Mouse (Mus musculus): ENCODE measurements around the gene Palld. TPM values are rescaled to one million over a fixed set of nuclear protein-coding genes. Genes with fewer than 3 reads are reported as not detected.

Gene Palld
- polyA plus RNA-seq, 1 experiment, result 13.4 TPM

DNA sequence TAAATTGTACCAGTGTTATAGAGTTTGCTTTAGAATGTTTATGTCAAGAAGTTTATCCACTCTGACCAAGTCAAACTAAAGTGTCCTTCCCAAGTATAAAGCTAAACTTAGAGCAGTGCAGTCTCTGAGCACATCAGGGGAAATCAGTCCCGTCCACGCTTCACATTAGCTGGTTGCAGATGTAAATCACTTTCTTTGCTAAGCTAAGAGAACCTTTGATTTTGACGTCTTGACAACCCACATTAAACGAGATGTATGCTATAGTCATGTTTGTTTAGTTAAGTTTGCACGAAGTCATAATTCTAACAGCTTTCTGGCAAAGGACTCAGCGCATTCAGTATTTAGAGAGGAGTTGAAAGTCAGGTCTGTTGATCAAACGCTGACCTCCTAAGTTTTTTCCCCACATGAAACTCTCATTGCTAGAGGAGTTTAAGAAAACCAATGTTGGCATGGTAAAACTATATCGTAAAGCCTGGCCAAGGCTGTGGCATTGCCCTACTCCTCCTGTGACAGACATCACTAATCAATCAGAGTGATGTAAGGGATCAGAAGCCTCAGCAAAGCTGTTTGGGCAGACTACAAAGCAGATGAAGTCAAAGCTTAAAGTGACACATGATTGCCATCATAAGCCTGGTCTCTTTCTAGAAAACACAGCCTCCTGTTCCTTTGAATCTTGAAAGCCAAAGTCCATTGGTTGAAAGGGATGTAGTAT lies 177.0 kb downstream of the Palld start:
- H3K36me3 ChIP-seq (ENCODE audit: control insufficient read depth, insufficient read depth, low read length), result no peaks in the 10 kb centered on the region
- no peak for DNase-seq (ENCODE audit: low read depth in 1 of 2, low spot score in 2 of 2)
- H3K4me1 ChIP-seq (ENCODE audit: control insufficient read depth, insufficient read depth, insufficient read length), result no peaks in the 10 kb centered on the region
- H3K4me3 ChIP-seq (ENCODE audit: extremely low read depth, insufficient read depth, insufficient read length), result no peak overlapping the region
- WGBS, result 85% methylated on average over 8 of the region's 8 CpGs
- H3K27ac ChIP-seq (ENCODE audit: insufficient read depth, low read length), result no peak overlapping the region
- no peaks in the 10 kb centered on the region for H3K27me3 ChIP-seq (ENCODE audit: control insufficient read depth, insufficient read depth, low read length)
- TF ChIP-seq CTCF (IDR thresholded peaks at IDR 0.05; ENCODE audit: extremely low read depth, insufficient read depth, insufficient read length, insufficient replicate concordance) (no peak), POLR2A (IDR thresholded peaks at IDR 0.05; ENCODE audit: low read depth, low read length) (no peak)

DNA sequence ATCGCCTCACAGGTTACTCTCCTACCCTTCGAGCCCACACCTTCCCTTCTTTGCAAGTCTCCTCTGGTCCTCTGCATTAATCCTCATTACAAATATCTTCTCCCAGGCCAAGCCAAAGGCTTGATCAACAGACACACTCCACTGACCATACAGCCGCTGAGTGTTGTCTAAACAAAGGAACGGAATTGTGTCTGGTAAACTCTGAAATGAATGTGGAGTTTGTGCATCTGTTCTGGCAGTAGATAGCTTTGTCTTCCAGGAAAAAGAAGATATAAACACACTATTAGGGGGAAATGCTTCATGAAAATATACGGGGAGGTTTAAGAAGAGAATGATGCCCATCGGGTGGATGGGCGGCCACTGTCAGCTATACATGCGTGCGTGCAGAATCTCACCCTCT lies 180.3 kb downstream of the Palld start:
- Histone ChIP-seq H3K27ac (ENCODE audit: insufficient read depth, low read length) (no peak overlapping the region), H3K27me3 (ENCODE audit: control insufficient read depth, insufficient read depth, low read length) (no peaks in the 10 kb centered on the region), H3K36me3 (ENCODE audit: control insufficient read depth, insufficient read depth, low read length) (no peaks in the 10 kb centered on the region), H3K4me3 (ENCODE audit: extremely low read depth, insufficient read depth, insufficient read length) (no peak overlapping the region), H3K4me1 (ENCODE audit: control insufficient read depth, insufficient read depth, insufficient read length) (no peaks in the 10 kb centered on the region)
- TF ChIP-seq POLR2A (IDR thresholded peaks at IDR 0.05; ENCODE audit: low read depth, low read length) (no peak), CTCF (IDR thresholded peaks at IDR 0.05; ENCODE audit: extremely low read depth, insufficient read depth, insufficient read length, insufficient replicate concordance) (no peak)
- 95% methylated on average over 9 of the region's 9 CpGs for WGBS
- no peak for DNase-seq (ENCODE audit: low read depth in 1 of 2, low spot score in 2 of 2)

DNA sequence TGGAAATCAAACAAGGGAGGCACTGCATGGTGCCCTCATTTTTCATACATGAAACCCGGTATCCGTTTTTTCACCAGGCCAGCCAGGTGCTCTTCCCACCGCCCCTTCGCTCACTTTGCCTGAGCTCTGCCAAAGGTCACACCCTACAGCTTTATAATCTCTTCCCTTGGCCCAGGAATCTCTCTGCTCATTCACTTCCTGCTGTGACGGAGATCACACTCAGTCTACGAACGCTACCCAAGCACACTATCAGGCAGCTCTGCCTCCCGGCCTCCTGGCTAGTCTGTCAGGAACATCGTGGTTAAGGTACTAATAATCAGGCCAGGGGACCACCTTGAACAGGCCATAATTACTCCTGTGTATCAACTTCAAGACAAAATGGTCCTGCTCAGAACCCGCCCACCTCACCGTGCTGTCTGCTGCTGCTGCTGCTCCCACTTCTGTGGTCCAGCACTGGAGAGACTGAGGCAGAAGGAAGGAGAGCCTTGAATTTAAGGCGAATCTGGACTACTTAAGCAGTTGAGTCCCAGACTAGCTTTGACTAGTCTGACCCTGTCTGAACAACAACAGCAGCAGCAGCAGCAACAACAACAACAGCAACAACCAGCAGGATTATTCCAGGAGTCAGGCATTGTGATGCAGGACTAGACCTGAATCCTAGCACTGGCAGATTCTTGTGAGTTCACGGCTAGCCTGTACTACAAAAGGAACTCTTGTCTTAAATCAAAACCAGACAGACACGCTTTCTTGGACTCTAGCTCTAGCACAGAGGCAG lies 187.0 kb downstream of the Palld start:
- H3K36me3 ChIP-seq (ENCODE audit: control insufficient read depth, insufficient read depth, low read length), result no peaks in the 10 kb centered on the region
- H3K4me1 ChIP-seq (ENCODE audit: control insufficient read depth, insufficient read depth, insufficient read length), result no peaks in the 10 kb centered on the region
- DNase-seq (ENCODE audit: low read depth in 1 of 2, low spot score in 2 of 2), result no peak
- no peak overlapping the region for H3K27ac ChIP-seq (ENCODE audit: insufficient read depth, low read length)
- H3K27me3 ChIP-seq (ENCODE audit: control insufficient read depth, insufficient read depth, low read length), result no peaks in the 10 kb centered on the region
- 88% methylated on average over 14 of the region's 14 CpGs for WGBS
- TF ChIP-seq CTCF (IDR thresholded peaks at IDR 0.05; ENCODE audit: extremely low read depth, insufficient read depth, insufficient read length, insufficient replicate concordance) (no peak), POLR2A (IDR thresholded peaks at IDR 0.05; ENCODE audit: low read depth, low read length) (no peak)
- no peak overlapping the region for H3K4me3 ChIP-seq (ENCODE audit: extremely low read depth, insufficient read depth, insufficient read length)

DNA sequence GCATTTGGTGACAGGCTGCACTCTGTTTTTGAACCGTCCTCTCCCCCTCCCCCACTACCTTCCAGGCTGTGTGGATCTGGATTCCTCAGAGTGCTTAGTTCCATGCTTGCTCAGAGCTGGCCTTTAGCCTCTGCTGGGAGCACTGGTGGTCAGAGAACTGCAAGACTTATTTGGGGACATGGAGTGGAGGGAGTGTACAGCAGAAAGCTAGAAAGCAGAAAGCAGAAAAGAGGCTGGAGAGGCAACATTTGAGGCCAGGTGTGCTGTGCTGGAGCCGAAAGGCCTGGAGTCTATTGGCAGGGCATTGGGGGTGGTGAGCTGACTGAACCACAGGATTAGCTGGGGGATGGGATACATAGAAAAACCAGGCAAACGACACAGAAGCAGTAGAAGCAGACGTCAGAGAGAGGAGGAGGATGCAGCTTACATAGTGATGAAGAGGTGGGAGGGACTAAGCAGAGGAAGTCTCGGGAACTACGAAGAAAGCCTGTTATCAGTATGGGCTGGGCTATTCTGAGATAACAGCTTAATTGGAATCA lies 188.1 kb downstream of the Palld start:
- no peak overlapping the region for H3K27ac ChIP-seq (ENCODE audit: insufficient read depth, low read length)
- TF ChIP-seq CTCF (IDR thresholded peaks at IDR 0.05; ENCODE audit: extremely low read depth, insufficient read depth, insufficient read length, insufficient replicate concordance) (no peak), POLR2A (IDR thresholded peaks at IDR 0.05; ENCODE audit: low read depth, low read length) (no peak)
- H3K27me3 ChIP-seq (ENCODE audit: control insufficient read depth, insufficient read depth, low read length), result no peaks in the 10 kb centered on the region
- DNase-seq (ENCODE audit: low read depth in 1 of 2, low spot score in 2 of 2), result no peak
- no peaks in the 10 kb centered on the region for H3K36me3 ChIP-seq (ENCODE audit: control insufficient read depth, insufficient read depth, low read length)
- no peak overlapping the region for H3K4me3 ChIP-seq (ENCODE audit: extremely low read depth, insufficient read depth, insufficient read length)
- 52% methylated on average over 6 of the region's 6 CpGs for WGBS
- H3K4me1 ChIP-seq (ENCODE audit: control insufficient read depth, insufficient read depth, insufficient read length), result no peaks in the 10 kb centered on the region

DNA sequence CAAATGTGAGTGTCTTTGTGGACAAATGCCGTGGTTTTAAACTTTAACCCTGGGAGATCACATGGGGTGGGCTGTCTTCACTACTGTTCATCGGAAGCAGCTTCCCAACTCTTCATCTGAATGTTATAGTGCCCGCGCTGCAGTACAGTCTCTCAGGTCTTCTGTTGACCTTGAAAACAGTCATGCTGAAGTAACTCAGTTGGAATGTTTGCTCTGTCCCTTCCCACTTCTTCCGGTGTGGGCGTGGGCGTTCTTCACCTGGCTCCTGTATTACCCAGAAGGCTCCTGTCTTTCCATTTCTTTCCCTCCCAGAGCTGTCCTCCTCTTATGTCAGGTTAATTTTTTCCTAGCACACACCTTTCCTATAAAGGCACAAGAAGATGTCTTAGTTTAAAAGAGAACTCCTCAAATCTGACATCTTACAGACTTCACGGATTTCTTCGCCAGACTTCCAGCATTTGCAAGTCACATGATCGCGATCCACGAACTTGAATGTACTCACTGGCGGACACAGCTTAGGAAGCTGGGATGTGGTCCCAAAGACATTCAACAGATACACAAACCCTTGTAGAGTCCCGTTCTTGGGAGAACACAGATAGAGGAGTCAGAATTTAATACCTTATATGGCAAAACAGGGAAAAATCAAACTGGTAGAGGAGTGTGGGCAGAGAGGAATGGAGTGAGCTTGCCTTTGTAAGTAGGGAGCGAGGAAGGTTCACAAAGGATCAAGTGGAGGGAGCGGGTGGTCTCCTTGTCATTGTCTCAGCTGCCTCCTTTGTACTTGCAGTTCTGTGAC lies 189.1 kb downstream of the Palld start:
- H3K27ac ChIP-seq (ENCODE audit: insufficient read depth, low read length), result no peak overlapping the region
- no peaks in the 10 kb centered on the region for H3K36me3 ChIP-seq (ENCODE audit: control insufficient read depth, insufficient read depth, low read length)
- H3K4me1 ChIP-seq (ENCODE audit: control insufficient read depth, insufficient read depth, insufficient read length), result no peaks in the 10 kb centered on the region
- no peaks in the 10 kb centered on the region for H3K27me3 ChIP-seq (ENCODE audit: control insufficient read depth, insufficient read depth, low read length)
- no peak overlapping the region for H3K4me3 ChIP-seq (ENCODE audit: extremely low read depth, insufficient read depth, insufficient read length)
- no peak for TF ChIP-seq POLR2A (IDR thresholded peaks at IDR 0.05; ENCODE audit: low read depth, low read length)
- no peak for TF ChIP-seq CTCF (IDR thresholded peaks at IDR 0.05; ENCODE audit: extremely low read depth, insufficient read depth, insufficient read length, insufficient replicate concordance)
- DNase-seq (ENCODE audit: low read depth in 1 of 2, low spot score in 2 of 2), result no peak
- 93% methylated on average over 16 of the region's 16 CpGs for WGBS

DNA sequence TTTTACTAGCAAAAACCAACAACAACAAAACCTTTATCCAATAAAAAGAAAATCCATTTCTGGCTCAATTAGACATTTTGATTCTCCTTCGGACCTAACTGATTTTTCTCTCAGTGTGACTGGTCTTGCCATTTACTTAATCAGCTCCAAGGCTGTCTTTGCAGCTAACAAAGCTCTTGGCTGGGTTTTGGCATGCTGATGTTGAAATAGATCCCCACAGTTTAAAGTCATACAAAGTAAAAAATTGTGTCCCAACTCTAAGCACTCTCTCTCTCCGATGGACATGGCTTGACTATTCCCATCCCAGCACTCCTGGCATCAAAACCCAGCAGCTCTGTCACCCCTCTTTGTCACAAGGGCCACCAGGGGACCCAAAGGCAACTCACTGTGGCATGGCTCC lies 190.1 kb downstream of the Palld start:
- H3K27me3 ChIP-seq (ENCODE audit: control insufficient read depth, insufficient read depth, low read length), result no peaks in the 10 kb centered on the region
- no peaks in the 10 kb centered on the region for H3K36me3 ChIP-seq (ENCODE audit: control insufficient read depth, insufficient read depth, low read length)
- no peak overlapping the region for H3K4me3 ChIP-seq (ENCODE audit: extremely low read depth, insufficient read depth, insufficient read length)
- H3K27ac ChIP-seq (ENCODE audit: insufficient read depth, low read length), result no peak overlapping the region
- no peaks in the 10 kb centered on the region for H3K4me1 ChIP-seq (ENCODE audit: control insufficient read depth, insufficient read depth, insufficient read length)
- TF ChIP-seq POLR2A (IDR thresholded peaks at IDR 0.05; ENCODE audit: low read depth, low read length) (no peak), CTCF (IDR thresholded peaks at IDR 0.05; ENCODE audit: extremely low read depth, insufficient read depth, insufficient read length, insufficient replicate concordance) (no peak)
- WGBS, result 86% methylated on average over 2 of the region's 2 CpGs
- DNase-seq (ENCODE audit: low read depth in 1 of 2, low spot score in 2 of 2), result no peak

Data from spleen, adult 2 months (tissue).